21 mouse cellular contexts compared by ENCODE assay signal in genomic region chr10:63086304-63086703, GRCm38 (mm10). TPM values are rescaled to one million over a fixed set of nuclear protein-coding genes. Genes with fewer than 3 reads are reported as not detected.
A peak's percentile ranks its signal among the peaks of the same experiment; 100 is the strongest.
DNase-seq lines count a peak whose midpoint lies in the region; ATAC-seq and TF ChIP-seq lines count a peak whose summit lies in the region.
"Had no signal": no experiment of that assay in that cellular context is flagged by ENCODE, and none has a peak within 500 bp of the region (broad histone marks: within the 10 kb centered on the region; RNA-seq: fewer than 3 reads in every experiment).

No protein-coding gene starts in this region.

- WGBS in liver, embryonic 13.5 days (ENCODE audit: insufficient replicate concordance), result 26% methylated on average over 10 of the region's 10 CpGs
- 43% methylated on average over 10 of the region's 10 CpGs for WGBS in liver, postnatal 0 days (ENCODE audit: insufficient replicate concordance)
- WGBS in hindbrain, embryonic 11.5 days, result 90% methylated on average over 10 of the region's 10 CpGs

- peak; percentile 15 for DNase-seq in ovary, adult 18-20 months (ENCODE audit: low spot score)
- no peak for DNase-seq in ovary, postnatal 36 days (ENCODE audit: low spot score)
- peak; percentile 11 for DNase-seq in liver, embryonic 13.5 days
- DNase-seq in liver, postnatal 0 days, result no peak
- DNase-seq in Muller cell, postnatal 12 days (ENCODE audit: inconsistent ontology term), result no peak
- no peak for DNase-seq in T-cell, adult 2 months (ENCODE audit: low spot score)
- DNase-seq in hindbrain, embryonic 11.5 days (ENCODE audit: low spot score), result no peak
- DNase-seq: adrenal gland, adult 2 months; adrenal gland, postnatal 25 days; cerebellum, adult 11 months; cerebellum, postnatal 36 days; gastrocnemius, postnatal 10 days had no signal

- peak; percentile 11; the same call in 1 of the 2 replicates for TF ChIP-seq EP300 in liver, postnatal 0 days (IDR thresholded peaks at IDR 0.05; ENCODE audit: low read depth)

- no peak for TF ChIP-seq CTCF in liver, postnatal 0 days (IDR thresholded peaks at IDR 0.05; ENCODE audit: low read depth)

- no peak overlapping the region for H3K4me3 ChIP-seq in liver, embryonic 13.5 days (replicated peaks)
- no peak overlapping the region for H3K4me3 ChIP-seq in liver, postnatal 0 days (ENCODE audit: low read depth, low read length)
- no peak overlapping the region for H3K4me3 ChIP-seq in hindbrain, embryonic 11.5 days (ENCODE audit: low read depth, low read length)
- H3K4me3 ChIP-seq: embryonic facial prominence, embryonic 13.5 days; forebrain, embryonic 12.5 days; heart, embryonic 12.5 days; hindbrain, embryonic 12.5 days had no signal

- peaks cover 25% of the 10 kb centered on the region for H3K27me3 ChIP-seq in liver, embryonic 13.5 days
- no peaks in the 10 kb centered on the region for H3K27me3 ChIP-seq in liver, postnatal 0 days (ENCODE audit: insufficient read depth, low read length)
- H3K27me3 ChIP-seq in hindbrain, embryonic 11.5 days (ENCODE audit: control insufficient read depth, insufficient read depth, low read length), result no peaks in the 10 kb centered on the region
- H3K27me3 ChIP-seq: Patski had no signal

- peak; percentile 87 for ATAC-seq in liver, embryonic 13.5 days (ENCODE audit: low read depth)
- peak; percentile 56; the same call in 1 of the 2 replicates for ATAC-seq in liver, postnatal 0 days
- no peak for ATAC-seq in hindbrain, embryonic 11.5 days (ENCODE audit: low FRiP score)
- ATAC-seq: forebrain, embryonic 16.5 days; hindbrain, embryonic 16.5 days; Patski had no signal

- 0 out of 2 replicates have a peak overlapping the region, but pooled peaks have one; percentile 4 for H3K27ac ChIP-seq in liver, embryonic 13.5 days
- no peak overlapping the region for H3K27ac ChIP-seq in liver, postnatal 0 days (ENCODE audit: low read depth)
- no peak overlapping the region for H3K27ac ChIP-seq in hindbrain, embryonic 11.5 days (ENCODE audit: low read depth, low read length)
- H3K27ac ChIP-seq: embryonic facial prominence, embryonic 13.5 days; forebrain, embryonic 12.5 days; hindbrain, embryonic 12.5 days had no signal

- no peak overlapping the region for H3K4me2 ChIP-seq in liver, embryonic 13.5 days
- H3K4me2 ChIP-seq in liver, postnatal 0 days (ENCODE audit: low read depth, low read length), result no peak overlapping the region
- H3K4me2 ChIP-seq in hindbrain, embryonic 11.5 days (replicated peaks; ENCODE audit: low read depth, low read length), result no peak overlapping the region
- H3K4me2 ChIP-seq: embryonic facial prominence, embryonic 13.5 days; forebrain, embryonic 12.5 days; heart, embryonic 12.5 days; hindbrain, embryonic 12.5 days had no signal

- H3K9me3 ChIP-seq in liver, embryonic 13.5 days (replicated peaks), result no peaks in the 10 kb centered on the region
- H3K9me3 ChIP-seq in liver, postnatal 0 days (ENCODE audit: low read length), result no peaks in the 10 kb centered on the region
- no peaks in the 10 kb centered on the region for H3K9me3 ChIP-seq in hindbrain, embryonic 11.5 days (ENCODE audit: control insufficient read depth, low read length)
- H3K9me3 ChIP-seq: embryonic facial prominence, embryonic 13.5 days; forebrain, embryonic 12.5 days; heart, embryonic 12.5 days; hindbrain, embryonic 12.5 days had no signal

- no peak overlapping the region for H3K9ac ChIP-seq in liver, embryonic 13.5 days
- H3K9ac ChIP-seq in liver, postnatal 0 days (replicated peaks), result no peak overlapping the region
- no peak overlapping the region for H3K9ac ChIP-seq in hindbrain, embryonic 11.5 days (ENCODE audit: low read depth, low read length)
- H3K9ac ChIP-seq: embryonic facial prominence, embryonic 13.5 days; forebrain, embryonic 12.5 days; heart, embryonic 12.5 days; hindbrain, embryonic 12.5 days had no signal

- H3K36me3 ChIP-seq in liver, embryonic 13.5 days, result no peaks in the 10 kb centered on the region
- H3K36me3 ChIP-seq in liver, postnatal 0 days (replicated peaks; ENCODE audit: insufficient read depth, low read length), result no peaks in the 10 kb centered on the region
- H3K36me3 ChIP-seq in hindbrain, embryonic 11.5 days (ENCODE audit: control insufficient read depth, insufficient read depth, low read length), result no peaks in the 10 kb centered on the region
- H3K36me3 ChIP-seq: embryonic facial prominence, embryonic 13.5 days; forebrain, embryonic 12.5 days; heart, embryonic 12.5 days; hindbrain, embryonic 12.5 days had no signal

- H3K4me1 ChIP-seq in liver, embryonic 13.5 days (replicated peaks), result peaks cover 20% of the 10 kb centered on the region
- H3K4me1 ChIP-seq in liver, postnatal 0 days (ENCODE audit: insufficient read depth), result no peaks in the 10 kb centered on the region; the same call in none of the 2 replicates
- peaks cover 3% of the 10 kb centered on the region; the same call in 1 of the 2 replicates for H3K4me1 ChIP-seq in hindbrain, embryonic 11.5 days (replicated peaks; ENCODE audit: control insufficient read depth, insufficient read depth, low read length)

RNA-seq across cellular contexts. Expression of gene Atoh7, which starts 13.1 kb away (rescaled TPM):
- polyA plus RNA-seq in liver, embryonic 13.5 days (2015; fragmentation: Nextera tagmentation; extraction: Ambion mirVana), result not detected in 2 replicates
- polyA plus RNA-seq in liver, postnatal 0 days (2015; fragmentation: Nextera tagmentation; extraction: Ambion mirVana), result 0.08 and 0.61 TPM in 2 replicates
- polyA plus RNA-seq in hindbrain, embryonic 11.5 days (2014; fragmentation: Nextera tagmentation; extraction: Ambion mirVana), result 0.34 and 0.43 TPM in 2 replicates
- polyA plus RNA-seq: adrenal gland, adult 2 months; C2C12; embryonic facial prominence, embryonic 13.5 days; heart, embryonic 12.5 days; heart, embryonic 16.5 days; Patski had no signal

RNA-seq across cellular contexts. Expression of gene Pbld1, which starts 26.3 kb away (rescaled TPM):
- polyA plus RNA-seq in liver, embryonic 13.5 days (2015; fragmentation: Nextera tagmentation; extraction: Ambion mirVana), result 3.0 and 3.1 TPM in 2 replicates
- polyA plus RNA-seq in liver, postnatal 0 days (2015; fragmentation: Nextera tagmentation; extraction: Ambion mirVana), result 66.9 and 67.6 TPM in 2 replicates
- 0.78 and 1.2 TPM in 2 replicates for polyA plus RNA-seq in hindbrain, embryonic 11.5 days (2014; fragmentation: Nextera tagmentation; extraction: Ambion mirVana)

Comparison
In these comparisons a context has a peak if more than half of its experiments do, and no peak if none do; other contexts are left out.
1. DNase-seq: peak in ovary, adult 18-20 months (single experiment) and liver, embryonic 13.5 days (single experiment); none in ovary, postnatal 36 days (single experiment), liver, postnatal 0 days (single experiment), Muller cell, postnatal 12 days (single experiment), T-cell, adult 2 months (single experiment) and hindbrain, embryonic 11.5 days (single experiment).
2. RNA of gene Pbld1, which starts 26.3 kb away (polyA plus RNA-seq): 66.9 to 67.6 TPM in liver, postnatal 0 days; 3.0 to 3.1 TPM in liver, embryonic 13.5 days and 0.78 to 1.2 TPM in hindbrain, embryonic 11.5 days; every median in the first group is over 10 times any median in the second.